Mouse (Mus musculus) embryonic stem cell, embryonic (primary cell): ENCODE data around the gene Prnp.

Experiments used
- CTCF ChIA-PET, 4 experiments: fragments of 300-600 bp in 2 of 4; fragments of 350-600 bp in 2 of 4; sonication (Branson Sonifier 250); formaldehyde crosslinking; loops; one replicate each; lab custom pipeline; 2022; ENCODE audit warnings: inconsistent platforms in 2 of 4; lab: Charles Lee
- POLR2A ChIA-PET, 4 experiments: fragments of 300-600 bp in 2 of 4; fragments of 350-600 bp in 2 of 4; sonication (Branson Sonifier 250); formaldehyde crosslinking; loops; one replicate each; lab custom pipeline; 2022; ENCODE audit warnings: antibody characterized with exemption in 4 of 4, inconsistent platforms in 1 of 4; lab: Charles Lee

Prnp gene

GRCm38 (mm10) chr2:131897336-131898109, 12.2 kb upstream of the Prnp start:
- ChIA-PET POLR2A (interaction anchor here in 2 of 4 experiments (0.6 to 1.1 kb wide), 2 partner anchors 52 to 573 kb away, joined by 3 to 4 read pairs; no protein-coding TSS in a partner anchor), CTCF (interaction anchor here in 2 of 4 experiments (0.6 to 0.7 kb wide), 2 partner anchors 42 to 76 kb away, joined by 4 to 5 read pairs; no protein-coding TSS in a partner anchor)

DNA sequence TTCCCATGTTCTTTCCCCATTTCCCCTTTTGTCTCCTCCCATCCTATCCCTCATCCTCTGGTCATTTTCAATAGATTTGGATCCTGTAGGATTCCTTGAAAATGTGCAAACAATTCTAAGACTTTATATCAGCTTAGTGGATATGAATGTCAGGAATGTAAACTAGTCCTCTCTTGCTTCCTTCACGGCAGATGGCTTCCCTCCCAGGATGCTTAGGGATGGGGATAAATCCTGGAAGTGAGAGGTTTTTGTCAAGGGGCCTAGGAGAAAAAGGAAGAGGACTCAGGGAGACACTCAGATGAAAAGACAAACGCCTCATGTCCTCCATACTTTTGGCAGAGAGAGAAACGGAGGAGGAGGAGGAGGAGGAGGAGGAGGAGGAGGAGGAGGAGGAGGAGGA, 7.3 kb upstream of the Prnp start:
- ChIA-PET CTCF (interaction anchor here in 1 of 4 experiments (0.8 kb wide), 1 partner anchor 39 kb away, joined by 3 read pairs; no protein-coding TSS in a partner anchor), POLR2A (interaction anchor here in 1 of 4 experiments (0.6 kb wide), 1 partner anchor 51 kb away, joined by 3 read pairs; no protein-coding TSS in a partner anchor)

GRCm38 (mm10) chr2:131902867-131903266, 6.9 kb upstream of the Prnp start:
- ChIA-PET CTCF (interaction anchor here in 1 of 4 experiments (0.8 kb wide), 1 partner anchor 39 kb away, joined by 3 read pairs; no protein-coding TSS in a partner anchor), POLR2A (interaction anchor here in 2 of 4 experiments (0.6 to 1.0 kb wide), 2 partner anchors 52 to 55 kb away, joined by 3 read pairs; no protein-coding TSS in a partner anchor)

GRCm38 (mm10) chr2:131905025-131905424, 4.7 kb upstream of the Prnp start:
- ChIA-PET CTCF (interaction anchor here in 3 of 4 experiments (0.5 to 1.3 kb wide), 3 partner anchors 54 to 134 kb away, joined by 3 to 21 read pairs (median 3); no protein-coding TSS in a partner anchor), POLR2A (interaction anchor here in 2 of 4 experiments (0.7 to 2.0 kb wide), 3 partner anchors 28 to 57 kb away, joined by 3 to 7 read pairs (median 3); no protein-coding TSS in a partner anchor)

- POLR2A ChIA-PET, result interaction anchor here in 2 of 4 experiments (0.6 to 2.0 kb wide), 3 partner anchors 30 to 321 kb away, joined by 3 to 7 read pairs (median 5); no protein-coding TSS in a partner anchor
- CTCF ChIA-PET, result interaction anchor here in 1 of 4 experiments (1.3 kb wide), 1 partner anchor 85 kb away, joined by 3 read pairs; no protein-coding TSS in a partner anchor
Measured at GRCm38 (mm10) chr2:131905776-131906175, 4.0 kb upstream of the Prnp start.

- ChIA-PET POLR2A (interaction anchor here in 2 of 4 experiments (0.6 to 2.0 kb wide), 2 partner anchors 30 to 321 kb away, joined by 5 to 7 read pairs; no protein-coding TSS in a partner anchor), CTCF (interaction anchor here in 1 of 4 experiments (0.6 kb wide), 1 partner anchor 364 kb away, joined by 5 read pairs; no protein-coding TSS in a partner anchor)
Measured at GRCm38 (mm10) chr2:131906266-131906665, 3.5 kb upstream of the Prnp start.

DNA sequence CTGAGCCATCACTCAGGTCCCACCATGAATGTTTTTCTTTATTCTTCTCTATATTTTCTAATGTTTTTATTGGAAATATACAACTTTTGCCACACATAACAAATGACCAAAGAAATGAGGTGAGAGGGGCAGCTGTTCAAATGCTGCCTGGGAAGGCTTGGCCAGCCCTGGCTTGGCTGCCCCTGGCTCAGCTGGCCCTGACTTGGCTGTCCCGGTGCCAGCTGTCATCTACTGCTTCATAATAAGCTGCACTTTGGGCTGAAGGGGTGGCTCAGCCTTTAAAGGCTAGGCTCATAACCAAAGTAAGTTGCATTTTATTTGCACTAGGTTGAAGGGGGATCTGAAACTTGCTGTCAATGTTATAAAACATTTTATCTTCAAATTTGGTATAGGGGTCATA, 2.9 kb upstream of the Prnp start:
- POLR2A ChIA-PET, result interaction anchor here in 1 of 4 experiments (1.5 kb wide), 1 partner anchor 97 kb away, joined by 3 read pairs; no protein-coding TSS in a partner anchor
- CTCF ChIA-PET, result interaction anchor here in 1 of 4 experiments (0.6 kb wide), 1 partner anchor 365 kb away, joined by 5 read pairs; no protein-coding TSS in a partner anchor

DNA sequence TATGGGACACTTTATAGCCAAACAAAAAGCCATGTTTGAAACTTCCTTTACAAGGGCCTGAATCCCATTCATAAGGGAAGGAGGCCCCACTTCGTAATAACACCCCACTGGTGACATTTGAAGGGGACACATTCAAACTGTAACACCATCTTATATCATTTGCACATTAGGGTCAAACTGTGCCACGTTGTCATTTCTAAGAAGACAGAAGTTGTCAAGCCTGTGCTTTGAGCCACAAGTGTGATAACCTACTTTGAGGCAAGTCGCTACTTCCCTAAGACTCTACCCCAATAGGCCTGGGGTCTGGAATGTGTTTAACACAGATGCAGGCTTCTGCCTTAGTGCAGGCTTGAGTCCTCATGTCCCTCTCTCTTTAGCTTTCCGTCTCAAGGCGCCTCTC, 2.4 kb upstream of the Prnp start:
- ChIA-PET POLR2A (interaction anchor here in 1 of 4 experiments (1.5 kb wide), 1 partner anchor 98 kb away, joined by 3 read pairs; no protein-coding TSS in a partner anchor), CTCF (interaction anchor here in 1 of 4 experiments (1.2 kb wide), 1 partner anchor 50 kb away, joined by 3 read pairs; no protein-coding TSS in a partner anchor)

DNA sequence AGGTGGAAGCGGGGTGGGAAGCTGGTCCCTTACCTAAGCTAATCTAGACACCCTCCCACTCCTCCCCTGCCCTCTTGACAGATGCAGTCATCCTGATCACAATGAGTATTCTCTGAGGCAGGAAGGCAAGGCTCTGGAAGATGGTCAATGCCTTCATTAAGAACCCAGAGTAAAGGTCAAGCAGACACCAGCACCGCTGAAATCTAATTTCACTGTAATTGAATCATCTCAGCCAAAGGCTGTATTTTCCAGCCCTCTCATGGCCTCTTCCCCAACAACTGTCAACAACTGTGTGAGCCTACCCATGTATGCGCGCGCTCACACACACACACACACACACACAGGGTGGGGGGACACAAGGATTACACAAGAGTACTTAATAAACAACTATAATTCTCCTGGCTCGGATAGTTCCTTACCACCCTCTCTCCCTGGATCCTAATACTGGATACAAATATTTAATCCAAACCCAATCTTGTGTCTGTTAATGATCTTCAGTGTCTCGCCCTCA, 1.3 kb upstream of the Prnp start:
- ChIA-PET CTCF (interaction anchor here in 1 of 4 experiments (0.6 to 1.2 kb wide), 2 partner anchors 49 to 122 kb away, joined by 3 read pairs; partner anchors contain the start of gene Rassf2), POLR2A (interaction anchor here in 3 of 4 experiments (1.3 to 10.4 kb wide), 12 partner anchors 16 to 99 kb away, joined by 3 to 155 read pairs (median 5); no protein-coding TSS in a partner anchor)

GRCm38 (mm10) chr2:131908906-131909305, 822 bp upstream of the Prnp start:
- ChIA-PET POLR2A (interaction anchor here in 3 of 4 experiments (0.8 to 10.4 kb wide), 25 partner anchors 14 to 300 kb away, joined by 3 to 155 read pairs (median 5); no protein-coding TSS in a partner anchor), CTCF (no interaction called here)

- ChIA-PET CTCF (interaction anchor here in 2 of 4 experiments (0.6 to 1.6 kb wide), 2 partner anchors 28 to 60 kb away, joined by 3 to 4 read pairs; no protein-coding TSS in a partner anchor), POLR2A (interaction anchor here in 2 of 4 experiments (1.0 to 10.4 kb wide), 17 partner anchors 12 to 376 kb away, joined by 3 to 155 read pairs (median 8); no protein-coding TSS in a partner anchor)
Measured at GRCm38 (mm10) chr2:131910847-131911246, 1.1 kb downstream of the Prnp start.

- ChIA-PET CTCF (interaction anchor here in 2 of 4 experiments (0.6 to 1.6 kb wide), 3 partner anchors 24 to 61 kb away, joined by 3 to 4 read pairs (median 3); no protein-coding TSS in a partner anchor), POLR2A (interaction anchor here in 2 of 4 experiments (1.1 to 10.4 kb wide), 7 partner anchors 22 to 74 kb away, joined by 3 to 155 read pairs (median 19); no protein-coding TSS in a partner anchor)
Measured at GRCm38 (mm10) chr2:131911341-131911740, 1.6 kb downstream of the Prnp start.

DNA sequence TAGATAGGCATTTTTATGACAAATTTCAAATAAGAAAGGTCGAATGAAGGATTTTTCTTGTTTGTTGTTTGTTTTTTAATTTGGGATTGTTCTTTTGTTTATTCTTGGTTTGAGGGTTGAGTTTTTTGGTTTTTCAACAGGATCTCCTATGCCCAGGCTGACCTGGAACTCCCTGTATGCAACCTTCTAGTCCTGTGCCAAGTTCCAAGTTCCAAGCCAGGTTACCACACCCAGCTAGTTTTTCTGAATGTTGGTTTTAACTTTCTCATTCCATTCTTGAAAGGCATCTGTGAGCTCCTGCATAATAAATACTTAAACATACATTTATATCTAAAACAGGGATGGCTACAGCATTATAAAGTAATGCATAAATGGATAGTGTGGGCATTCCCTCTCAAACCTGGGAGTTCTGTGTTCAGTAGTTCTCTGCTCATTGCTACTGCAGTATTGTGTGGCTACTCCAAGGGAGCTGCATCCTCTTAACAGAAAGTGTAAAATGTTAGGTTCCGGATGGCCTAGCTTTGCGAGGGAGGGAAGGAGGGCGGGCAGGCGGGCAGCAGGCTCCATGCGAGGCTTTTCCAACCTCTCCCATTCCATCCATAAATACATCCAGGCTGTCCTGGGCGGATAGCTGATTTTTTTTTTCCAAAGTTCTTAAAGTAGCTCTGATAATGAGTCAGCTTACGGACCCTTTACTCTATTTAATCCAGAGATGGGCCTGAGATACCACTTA, 3.0 kb downstream of the Prnp start:
- CTCF ChIA-PET, result interaction anchor here in 1 of 4 experiments (1.0 to 1.6 kb wide), 2 partner anchors 27 to 100 kb away, joined by 4 read pairs; no protein-coding TSS in a partner anchor
- POLR2A ChIA-PET, result interaction anchor here in 2 of 4 experiments (0.9 to 10.4 kb wide), 4 partner anchors 21 to 86 kb away, joined by 3 to 155 read pairs (median 28); no protein-coding TSS in a partner anchor

GRCm38 (mm10) chr2:131932275-131932902, 22.7 kb downstream of the Prnp start:
- ChIA-PET POLR2A (interaction anchor here in 3 of 4 experiments (0.6 to 11.2 kb wide), 25 partner anchors 12 to 1467 kb away, joined by 3 to 155 read pairs (median 3); partner anchors contain the start of genes Prn (in 2 of the 3), Prnp (in 2 of the 3) and Prnd (in 1 of the 3)), CTCF (interaction anchor here in 3 of 4 experiments (1.1 to 1.5 kb wide), 3 partner anchors 23 to 108 kb away, joined by 3 to 5 read pairs (median 3); partner anchors contain the start of genes Prn (in 1 of the 3) and Prnp (in 1 of the 3))

DNA sequence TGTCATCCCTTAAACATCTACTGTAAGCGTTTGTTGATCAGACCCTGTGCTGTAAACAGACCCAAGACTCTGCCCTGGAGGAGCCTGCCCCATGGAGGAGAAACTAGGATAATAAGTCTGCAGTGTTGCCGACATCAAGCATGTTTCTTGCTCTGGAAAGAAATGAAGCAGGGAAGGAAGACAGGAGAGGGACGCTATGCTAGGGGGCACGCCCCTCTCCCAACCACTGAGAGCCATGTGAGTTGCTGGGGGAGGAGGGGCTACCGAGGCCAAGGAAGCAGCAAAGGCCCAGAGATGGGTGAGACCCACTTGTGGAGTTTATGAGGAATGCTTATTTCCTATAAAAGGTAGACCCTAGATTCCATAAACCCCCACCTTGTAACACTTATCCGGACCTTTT, 23.3 kb downstream of the Prnp start:
- CTCF ChIA-PET, result interaction anchor here in 3 of 4 experiments (0.6 to 1.5 kb wide), 4 partner anchors 23 to 148 kb away, joined by 3 to 5 read pairs (median 3); partner anchors contain the start of genes Prn (in 1 of the 3) and Prnp (in 1 of the 3)
- POLR2A ChIA-PET, result interaction anchor here in 2 of 4 experiments (0.9 to 11.2 kb wide), 17 partner anchors 12 to 112 kb away, joined by 3 to 155 read pairs (median 4); partner anchors contain the start of genes Prn (in 2 of the 2), Prnp (in 2 of the 2) and Prnd (in 1 of the 2)

- POLR2A ChIA-PET, result interaction anchor here in 2 of 4 experiments (0.5 to 11.2 kb wide), 13 partner anchors 12 to 201 kb away, joined by 3 to 155 read pairs (median 5); partner anchors contain the start of genes Prn (in 2 of the 2), Prnp (in 2 of the 2) and Prnd (in 1 of the 2)
Measured at GRCm38 (mm10) chr2:131933598-131933997, 23.9 kb downstream of the Prnp start.

More at GRCm38 (mm10) chr2:131933598-131933997, 23.9 kb downstream of the Prnp start:
- CTCF ChIA-PET, result interaction anchor here in 2 of 4 experiments (0.6 to 0.7 kb wide), 3 partner anchors 112 to 147 kb away, joined by 3 to 4 read pairs (median 3); no protein-coding TSS in a partner anchor
